Mouse (Mus musculus): ENCODE measurements around the gene Bag5. TPM values are rescaled to one million over a fixed set of nuclear protein-coding genes. Genes with fewer than 3 reads are reported as not detected.

Gene Bag5
- polyA plus RNA-seq, 1 experiment from 2014 or later: 16.7 TPM

GRCm38 (mm10) chr12:111677882-111678669 lies 35.0 kb downstream of the Bag5 start, which contains the start of gene Trmt61a:
TSS of gene Trmt61a (plus strand) at chr12:111678105.
- Histone ChIP-seq H3K4me1 (ENCODE audit: insufficient read depth) (peaks cover 19% of the 10 kb centered on the region), H3K4me3 (ENCODE audit: low read depth, low read length) (peak within 1 kb of the TSS; percentile 83), H3K9me3 (ENCODE audit: low read length) (no peaks in the 10 kb centered on the region), H3K9ac (replicated peaks) (peak within 1 kb of the TSS; percentile 65), H3K27me3 (ENCODE audit: insufficient read depth, low read length) (peaks cover 10% of the 10 kb centered on the region), H3K36me3 (replicated peaks; ENCODE audit: insufficient read depth, low read length) (peaks cover 3% of the 10 kb centered on the region; the same call in 1 of the 2 replicates), H3K27ac (ENCODE audit: low read depth) (peak within 1 kb of the TSS; percentile 90), H3K4me2 (ENCODE audit: low read depth, low read length) (peak within 1 kb of the TSS; percentile 97)
- under 1% methylated on average over 51 of the region's 51 CpGs for WGBS (ENCODE audit: insufficient replicate concordance)
- peak; percentile 94 for DNase-seq
- TF ChIP-seq EP300 (IDR thresholded peaks at IDR 0.05; ENCODE audit: low read depth) (0 out of 2 replicates have a peak, but pooled peaks have one; percentile 56), CTCF (IDR thresholded peaks at IDR 0.05; ENCODE audit: low read depth) (no peak)
- peak; percentile 94 for ATAC-seq

DNA sequence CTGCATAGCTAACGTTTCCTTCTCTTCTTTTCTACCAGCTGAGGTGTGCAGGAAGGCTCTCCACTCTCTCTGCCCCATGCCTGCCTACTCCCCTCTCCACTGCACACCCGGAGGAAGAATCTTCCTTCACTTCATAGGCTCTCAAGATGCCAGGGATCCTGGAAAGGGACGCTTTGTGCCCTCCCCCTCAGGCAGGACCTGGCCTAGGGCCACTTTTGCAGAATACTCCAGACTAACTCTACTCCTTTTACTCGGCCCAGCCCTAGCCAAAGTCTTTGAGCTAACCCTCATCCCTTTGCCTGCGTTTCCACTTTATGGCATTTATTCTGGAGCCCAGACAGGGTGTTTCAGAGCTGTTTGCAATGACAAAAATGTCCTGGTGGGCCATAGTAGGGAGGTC lies 35.6 kb downstream of the Bag5 start:
- Histone ChIP-seq H3K27ac (ENCODE audit: low read depth) (peak overlapping the region; percentile 90), H3K4me2 (ENCODE audit: low read depth, low read length) (peak overlapping the region; percentile 97), H3K36me3 (replicated peaks; ENCODE audit: insufficient read depth, low read length) (peaks cover 3% of the 10 kb centered on the region; the same call in 1 of the 2 replicates), H3K4me1 (ENCODE audit: insufficient read depth) (peaks cover 22% of the 10 kb centered on the region), H3K27me3 (ENCODE audit: insufficient read depth, low read length) (peaks cover 16% of the 10 kb centered on the region), H3K9me3 (ENCODE audit: low read length) (no peaks in the 10 kb centered on the region), H3K9ac (replicated peaks) (peak overlapping the region; percentile 65), H3K4me3 (ENCODE audit: low read depth, low read length) (peak overlapping the region; percentile 83)
- DNase-seq (no peak), ATAC-seq (peak; percentile 22)
- 22% methylated on average over 5 of the region's 5 CpGs for WGBS (ENCODE audit: insufficient replicate concordance)
- no peak for TF ChIP-seq CTCF (IDR thresholded peaks at IDR 0.05; ENCODE audit: low read depth)
- TF ChIP-seq EP300 (IDR thresholded peaks at IDR 0.05; ENCODE audit: low read depth): no peak

DNA sequence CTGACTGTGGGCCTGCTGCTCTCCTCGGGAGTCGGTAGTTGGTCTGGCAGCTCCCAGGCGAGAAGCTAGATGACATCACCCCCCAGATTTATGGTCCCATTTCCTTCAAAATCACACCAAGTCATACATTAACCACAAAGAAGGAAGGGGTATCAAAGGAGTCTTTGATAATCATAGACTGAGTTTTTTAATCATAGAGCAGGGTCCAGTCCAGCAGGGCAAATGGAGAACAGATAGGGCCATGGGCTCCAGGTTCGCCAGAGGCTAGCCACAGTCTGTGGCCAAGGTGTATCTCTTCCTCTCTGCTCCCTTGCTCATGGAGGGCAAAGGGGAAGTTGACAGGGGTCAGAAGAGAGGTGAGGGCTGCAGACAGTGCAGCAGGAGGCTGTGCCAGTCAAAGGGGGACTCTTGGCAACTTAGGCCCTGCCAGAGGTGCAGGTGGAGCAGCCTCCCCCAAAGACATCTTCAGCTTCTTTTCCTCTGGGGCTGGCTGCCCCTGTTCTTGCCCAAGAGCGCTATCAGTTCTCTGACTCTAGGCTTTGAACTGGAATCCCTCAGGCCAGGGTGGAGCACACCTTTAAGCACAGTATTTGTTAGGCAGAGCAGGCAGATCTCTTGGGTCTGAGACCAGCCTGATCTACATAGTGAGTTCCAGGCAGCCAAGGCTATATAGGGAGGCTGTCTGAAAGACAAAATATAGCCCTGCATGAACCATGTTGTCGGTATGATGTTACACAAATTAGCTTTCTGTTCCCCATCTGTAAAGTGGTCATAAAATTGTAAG lies 37.1 kb downstream of the Bag5 start:
- H3K4me1 ChIP-seq (ENCODE audit: insufficient read depth): peaks cover 36% of the 10 kb centered on the region
- no peak for ATAC-seq

DNA sequence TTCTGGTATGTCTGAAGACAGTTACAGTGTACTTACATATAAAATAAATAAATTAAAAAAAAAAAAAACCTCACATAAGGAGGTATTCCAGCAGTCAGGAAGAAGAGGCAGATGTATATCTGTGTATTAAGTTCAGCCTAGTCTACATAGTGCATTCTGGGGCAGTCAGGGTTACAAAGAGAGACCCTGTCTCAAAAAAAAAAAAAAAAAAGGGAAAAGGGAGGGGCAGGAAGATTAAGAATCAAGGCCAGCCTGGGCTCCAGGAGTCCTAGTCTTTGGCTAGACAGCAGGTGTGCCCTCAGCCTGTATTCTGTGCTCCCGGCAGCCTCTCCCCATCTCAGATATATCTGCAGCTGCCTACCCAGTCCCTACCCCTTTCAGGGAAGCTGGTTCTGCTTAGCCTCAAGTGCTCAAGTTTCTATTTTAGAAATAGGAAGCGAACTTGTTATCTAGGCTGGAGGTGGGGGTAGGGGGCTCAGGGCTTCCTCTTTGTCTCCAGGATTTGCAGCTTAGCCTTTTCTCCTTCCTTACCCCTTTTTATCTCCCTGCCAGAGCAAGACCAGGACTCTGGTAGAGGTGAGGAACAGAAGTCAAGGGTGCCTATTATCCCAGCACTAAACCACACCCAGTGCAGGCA lies 38.1 kb downstream of the Bag5 start:
- TF ChIP-seq EP300 (IDR thresholded peaks at IDR 0.05; ENCODE audit: low read depth) (no peak), CTCF (IDR thresholded peaks at IDR 0.05; ENCODE audit: low read depth) (no peak)
- H3K4me3 ChIP-seq (ENCODE audit: low read depth, low read length): no peak overlapping the region
- no peaks in the 10 kb centered on the region for H3K9me3 ChIP-seq (ENCODE audit: low read length)
- H3K9ac ChIP-seq (replicated peaks): no peak overlapping the region
- ATAC-seq: no peak
- no peak overlapping the region for H3K27ac ChIP-seq (ENCODE audit: low read depth)
- H3K36me3 ChIP-seq (replicated peaks; ENCODE audit: insufficient read depth, low read length): no peaks in the 10 kb centered on the region
- DNase-seq: no peak
- H3K4me2 ChIP-seq (ENCODE audit: low read depth, low read length): no peak overlapping the region
- peaks cover 41% of the 10 kb centered on the region for H3K4me1 ChIP-seq (ENCODE audit: insufficient read depth)
- peaks cover 41% of the 10 kb centered on the region for H3K27me3 ChIP-seq (ENCODE audit: insufficient read depth, low read length)
- WGBS (ENCODE audit: insufficient replicate concordance): 22% methylated on average over 2 of the region's 2 CpGs

More for the DNA sequence above, 37.1 kb downstream of the Bag5 start:
- H3K27ac ChIP-seq (ENCODE audit: low read depth): no peak overlapping the region
- no peak for DNase-seq
- H3K4me3 ChIP-seq (ENCODE audit: low read depth, low read length): no peak overlapping the region
- H3K9me3 ChIP-seq (ENCODE audit: low read length): no peaks in the 10 kb centered on the region
- no peak overlapping the region for H3K4me2 ChIP-seq (ENCODE audit: low read depth, low read length)
- 65% methylated on average over 6 of the region's 6 CpGs for WGBS (ENCODE audit: insufficient replicate concordance)
- no peak overlapping the region for H3K9ac ChIP-seq (replicated peaks)
- TF ChIP-seq EP300 (IDR thresholded peaks at IDR 0.05; ENCODE audit: low read depth) (no peak), CTCF (IDR thresholded peaks at IDR 0.05; ENCODE audit: low read depth) (no peak)
- H3K36me3 ChIP-seq (replicated peaks; ENCODE audit: insufficient read depth, low read length): no peaks in the 10 kb centered on the region; the same call in 1 of the 2 replicates
- peaks cover 30% of the 10 kb centered on the region for H3K27me3 ChIP-seq (ENCODE audit: insufficient read depth, low read length)

DNA sequence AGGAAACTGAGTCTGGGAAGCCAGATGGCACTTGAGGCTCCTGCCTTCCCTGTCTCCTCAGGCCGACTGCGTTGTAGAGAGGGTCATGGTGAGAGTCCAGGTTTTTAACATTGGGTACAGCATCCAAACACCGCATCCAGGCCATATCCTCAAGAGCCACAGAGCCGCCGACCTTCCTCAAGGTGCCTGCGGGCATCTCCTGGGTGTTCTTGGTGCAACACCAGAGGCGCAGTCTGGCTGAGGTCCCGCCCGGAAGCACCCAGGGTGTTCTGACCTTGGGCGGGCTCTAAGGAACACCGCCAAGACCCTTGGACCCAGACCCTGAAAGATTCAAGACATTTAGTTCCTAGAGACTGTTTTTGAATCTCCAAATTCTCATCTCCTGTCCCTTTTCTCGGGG lies 40.5 kb downstream of the Bag5 start:
- ATAC-seq (no peak), DNase-seq (no peak)
- no peaks in the 10 kb centered on the region for H3K36me3 ChIP-seq (replicated peaks; ENCODE audit: insufficient read depth, low read length)
- TF ChIP-seq CTCF (IDR thresholded peaks at IDR 0.05; ENCODE audit: low read depth) (no peak), EP300 (IDR thresholded peaks at IDR 0.05; ENCODE audit: low read depth) (no peak)
- no peak overlapping the region for H3K9ac ChIP-seq (replicated peaks)
- H3K9me3 ChIP-seq (ENCODE audit: low read length): no peaks in the 10 kb centered on the region
- H3K27ac ChIP-seq (ENCODE audit: low read depth): no peak overlapping the region
- 14% methylated on average over 12 of the region's 12 CpGs for WGBS (ENCODE audit: insufficient replicate concordance)
- peaks cover 41% of the 10 kb centered on the region for H3K4me1 ChIP-seq (ENCODE audit: insufficient read depth)
- peaks cover 42% of the 10 kb centered on the region for H3K27me3 ChIP-seq (ENCODE audit: insufficient read depth, low read length)
- H3K4me3 ChIP-seq (ENCODE audit: low read depth, low read length): peak overlapping the region; percentile 48
- H3K4me2 ChIP-seq (ENCODE audit: low read depth, low read length): peak overlapping the region; percentile 72

Measured in liver, postnatal 0 days (tissue).